Mouse (Mus musculus) lung, embryonic 15.5 days (tissue): ENCODE results near the gene Wdr24. TPM values are rescaled to one million over a fixed set of nuclear protein-coding genes. Genes with fewer than 3 reads are reported as not detected.

Experiments used
- ATAC-seq: fragments of 200-750 bp; cut with Nextera tagmentation; 2 replicates; pipeline ENCODE4 v1.8.0; 2017; ENCODE audit warnings: moderate number of reproducible peaks, borderline replicate concordance; ENCODE audit not compliant: low FRiP score, low TSS enrichment; ENCODE audit errors: extremely low read depth
- H3K27ac ChIP-seq: fragments of 300-500 bp; sonication (generic); 2 replicates; pipeline ENCODE4 v1.5.1; 2015; ENCODE audit warnings: moderate library complexity, mild to moderate bottlenecking, inconsistent platforms
- H3K27me3 ChIP-seq: fragments of 300-500 bp; sonication (generic); 2 replicates; pipeline ENCODE4 v1.6.1; 2015; ENCODE audit warnings: inconsistent platforms
- H3K36me3 ChIP-seq: fragments of 300-500 bp; sonication (generic); 2 replicates; pipeline ENCODE4 v1.6.1; 2015; ENCODE audit warnings: inconsistent platforms
- H3K4me1 ChIP-seq: fragments of 300-500 bp; sonication (generic); 2 replicates; pipeline ENCODE4 v1.6.1; 2015; ENCODE audit warnings: inconsistent platforms
- H3K4me2 ChIP-seq: fragments of 300-500 bp; sonication (generic); 2 replicates; pipeline ENCODE4 v1.6.1; 2015; ENCODE audit warnings: inconsistent platforms, mild to moderate bottlenecking, moderate library complexity
- H3K4me3 ChIP-seq: fragments of 300-500 bp; sonication (generic); 2 replicates; pipeline ENCODE4 v1.5.1; 2015; ENCODE audit warnings: mild to moderate bottlenecking, inconsistent platforms
- H3K9ac ChIP-seq: fragments of 300-500 bp; sonication (generic); 2 replicates; pipeline ENCODE4 v1.6.1; 2015; ENCODE audit warnings: inconsistent platforms
- H3K9me3 ChIP-seq: fragments of 300-500 bp; sonication (generic); 2 replicates; pipeline ENCODE4 v1.6.1; 2016; ENCODE audit warnings: inconsistent platforms
- WGBS: fragments of 180-500 bp; shearing (Covaris S2); methylation state at CpG from one replicate; pipeline ENCODE4 v1.1.7; 2015; 5-methylcytosine and 5-hydroxymethylcytosine counted together
- polyA plus RNA-seq: library from polyadenylated mRNA; unstranded; fragments of >200 nt; fragmentation: Nextera tagmentation; extraction: Ambion mirVana; gene quantifications from 2 replicates; pipeline ENCODE4 v1.2.1, GENCODE M21; 2015

The Wdr24 gene
- polyA plus RNA-seq, 1 experiment from 2014 or later = 26.5 TPM

DNA sequence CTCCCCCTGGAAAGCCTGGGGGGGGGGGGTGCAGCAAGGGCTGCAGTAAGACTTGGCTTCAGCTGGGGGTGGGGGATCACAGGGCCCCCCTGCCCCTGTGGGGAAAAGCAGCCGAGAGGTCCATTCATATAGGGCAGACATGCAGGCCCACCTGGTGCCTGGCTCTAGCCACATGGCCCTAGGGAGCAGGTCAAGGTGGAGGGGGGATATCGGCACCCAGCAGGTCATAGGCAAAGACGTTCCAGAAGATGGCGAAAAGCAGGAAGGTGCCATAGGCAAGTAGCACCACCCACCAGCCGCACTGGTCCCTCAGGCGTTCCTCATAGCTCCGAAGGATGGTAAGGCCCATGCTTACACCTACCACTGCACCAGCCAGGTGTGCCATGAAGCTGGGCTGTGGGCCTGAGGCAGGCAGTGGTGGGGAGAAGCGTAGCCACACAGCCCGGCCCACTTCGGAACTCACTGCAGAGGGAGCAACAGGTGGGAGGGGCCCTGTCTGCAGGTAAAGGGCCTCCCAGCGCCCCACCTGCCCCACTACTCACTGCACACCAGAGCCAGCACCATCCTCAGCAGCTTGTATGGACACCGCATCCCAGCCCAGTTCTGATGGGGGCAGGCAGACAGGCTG lies 11.3 kb downstream of the Wdr24 start:
- H3K9me3 ChIP-seq = no peaks in the 10 kb centered on the region
- WGBS = 81% methylated on average over 12 of the region's 12 CpGs
- H3K9ac ChIP-seq = peak overlapping the region; percentile 73
- H3K4me3 ChIP-seq = peak overlapping the region; percentile 82
- no peak for ATAC-seq
- 0 out of 2 replicates have a peak overlapping the region, but pooled peaks have one; percentile 98 for H3K27ac ChIP-seq
- H3K27me3 ChIP-seq = no peaks in the 10 kb centered on the region
- H3K4me1 ChIP-seq = peaks cover 63% of the 10 kb centered on the region
- H3K4me2 ChIP-seq = peak overlapping the region; percentile 88
- H3K36me3 ChIP-seq = peaks cover 31% of the 10 kb centered on the region

DNA sequence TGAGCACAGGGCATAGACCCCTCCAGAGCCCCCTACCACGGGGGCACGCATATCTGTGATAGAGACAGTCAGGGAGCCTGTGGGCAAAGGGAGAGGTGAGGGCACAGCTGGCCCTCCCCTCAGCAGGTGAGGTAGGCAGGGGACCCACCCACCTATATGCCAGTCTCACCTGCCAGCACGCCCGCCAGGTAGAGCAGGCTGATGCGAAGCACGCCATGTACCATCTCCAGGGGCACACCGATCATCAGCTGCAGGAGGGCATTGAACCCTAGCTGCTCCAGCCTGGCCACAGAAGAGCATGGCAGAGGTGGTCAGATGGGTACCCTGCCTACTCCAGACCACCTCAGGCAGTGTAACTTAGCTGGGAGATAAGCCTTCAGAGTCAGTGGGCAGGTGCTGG lies 11.9 kb downstream of the Wdr24 start:
- Histone ChIP-seq H3K4me2 (peak overlapping the region; percentile 88; the same call in 1 of the 2 replicates), H3K9ac (no peak overlapping the region), H3K4me3 (peak overlapping the region; percentile 82; the same call in 1 of the 2 replicates)

DNA sequence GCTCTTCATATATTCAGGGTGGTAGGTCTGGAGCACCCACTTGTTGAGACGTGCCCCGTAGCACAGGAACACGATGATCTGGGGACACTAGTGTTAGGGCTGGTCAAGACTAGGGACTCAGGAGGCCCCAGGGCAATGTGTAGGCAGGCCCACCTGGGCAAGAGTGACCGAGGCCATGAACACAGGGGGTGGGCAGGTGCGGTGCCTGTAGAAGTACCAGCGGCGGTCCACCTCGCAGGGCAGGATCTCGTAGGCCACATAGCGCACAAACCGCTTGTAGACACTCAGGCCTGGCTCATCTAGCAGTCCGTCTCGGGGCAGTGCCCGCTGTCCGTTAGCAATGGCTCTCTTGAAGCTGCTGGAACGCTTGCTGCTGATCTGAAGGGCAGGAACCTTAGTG lies 12.4 kb downstream of the Wdr24 start:
- H3K4me2 ChIP-seq = no peak overlapping the region; the same call in 1 of the 2 replicates
- 89% methylated on average over 16 of the region's 16 CpGs for WGBS
- no peak for ATAC-seq
- peaks cover 32% of the 10 kb centered on the region for H3K36me3 ChIP-seq
- no peak overlapping the region for H3K4me3 ChIP-seq
- H3K27me3 ChIP-seq = no peaks in the 10 kb centered on the region
- no peak overlapping the region for H3K9ac ChIP-seq
- no peak overlapping the region for H3K27ac ChIP-seq
- peaks cover 52% of the 10 kb centered on the region for H3K4me1 ChIP-seq
- H3K9me3 ChIP-seq = no peaks in the 10 kb centered on the region

More for the DNA sequence above, 11.9 kb downstream of the Wdr24 start:
- WGBS = 98% methylated on average over 7 of the region's 7 CpGs
- Histone ChIP-seq H3K9me3 (no peaks in the 10 kb centered on the region), H3K4me1 (peaks cover 57% of the 10 kb centered on the region), H3K27me3 (no peaks in the 10 kb centered on the region), H3K27ac (no peak overlapping the region), H3K36me3 (peaks cover 32% of the 10 kb centered on the region)
- ATAC-seq = no peak

DNA sequence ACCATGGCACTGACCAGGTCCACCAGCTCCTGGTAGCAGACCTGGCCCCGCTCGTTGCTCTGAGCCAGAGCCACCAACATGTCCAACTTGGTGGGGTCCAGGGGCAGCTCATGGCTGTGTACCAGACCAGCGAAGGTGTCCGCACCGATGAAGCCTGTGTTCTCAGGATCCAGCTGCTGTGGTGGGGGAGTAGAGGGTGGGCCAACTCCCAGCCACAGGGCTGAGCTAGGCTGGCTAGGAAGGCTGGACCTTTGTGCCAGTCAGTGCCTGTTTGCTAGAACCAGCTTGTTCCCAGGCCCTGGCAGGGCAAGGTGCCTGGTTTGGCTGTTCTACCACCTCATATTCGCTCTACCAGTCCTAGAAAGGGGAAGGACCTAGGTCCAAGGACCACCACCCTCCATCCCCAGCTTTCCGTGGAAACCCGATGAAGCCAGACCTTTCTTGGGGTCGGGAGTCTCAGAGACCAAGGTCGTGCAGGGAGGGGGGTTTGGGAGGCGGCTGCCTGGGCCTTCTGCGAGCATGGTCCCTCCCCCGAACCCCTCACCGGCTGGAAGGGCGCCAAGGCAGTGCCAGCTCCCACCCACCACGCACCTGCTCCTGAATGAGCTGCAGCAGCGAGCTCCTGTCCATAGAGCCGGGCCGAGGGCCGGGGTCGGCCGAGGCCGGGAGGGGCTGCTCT lies 13.1 kb downstream of the Wdr24 start:
- Histone ChIP-seq H3K4me3 (peak overlapping the region; percentile 31), H3K27me3 (no peaks in the 10 kb centered on the region), H3K4me2 (peak overlapping the region; percentile 76), H3K4me1 (peaks cover 45% of the 10 kb centered on the region), H3K27ac (0 out of 2 replicates have a peak overlapping the region, but pooled peaks have one; percentile 21), H3K9me3 (no peaks in the 10 kb centered on the region), H3K9ac (peak overlapping the region; percentile 49), H3K36me3 (peaks cover 32% of the 10 kb centered on the region)
- WGBS = 25% methylated on average over 19 of the region's 23 CpGs
- no peak for ATAC-seq

DNA sequence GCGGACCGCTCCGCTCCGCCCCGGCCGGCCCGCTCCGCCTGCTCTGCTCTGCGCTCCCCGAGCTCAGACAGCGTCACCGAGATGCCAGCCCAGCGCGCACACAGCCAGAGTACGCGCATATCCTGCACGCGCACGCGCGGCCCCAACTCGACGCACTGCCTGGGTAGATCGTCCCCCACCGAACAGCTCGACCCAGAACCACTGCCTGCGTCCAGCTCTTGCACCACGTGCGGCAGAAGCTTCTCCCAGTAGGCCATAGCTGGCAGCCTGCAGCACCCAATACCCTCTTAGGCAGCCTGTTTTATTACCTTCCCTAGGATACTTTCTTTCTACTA lies 13.6 kb downstream of the Wdr24 start, which contains the start of gene Rhbdl1:
TSS of gene Rhbdl1 (minus strand) at position 220 of the 335 bp plus-strand sequence.
- Histone ChIP-seq H3K4me1 (peaks cover 40% of the 10 kb centered on the region), H3K9ac (peak within 1 kb of the TSS; percentile 49)
- ATAC-seq = no peak

DNA sequence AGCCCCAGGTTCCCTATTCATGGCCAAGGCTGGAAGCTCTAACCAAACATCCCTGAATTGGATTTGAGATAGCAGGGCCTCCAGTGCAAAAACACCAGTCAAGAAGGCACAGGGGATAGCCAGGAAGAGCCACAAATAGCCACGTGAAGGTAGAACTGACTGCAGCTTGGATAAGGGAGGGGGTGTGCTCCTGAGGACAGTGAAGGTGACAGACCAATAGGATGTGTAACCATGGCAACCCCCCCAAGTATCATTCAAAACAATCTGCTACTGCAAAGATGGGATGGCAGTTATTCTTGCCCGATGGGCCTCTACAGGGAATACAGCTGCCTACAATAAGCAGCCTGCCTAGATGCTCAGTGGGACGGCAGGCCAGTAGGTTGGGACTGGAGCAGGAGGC lies 14.1 kb downstream of the Wdr24 start:
- Histone ChIP-seq H3K27ac (no peak overlapping the region), H3K9ac (no peak overlapping the region), H3K36me3 (peaks cover 39% of the 10 kb centered on the region), H3K4me1 (peaks cover 39% of the 10 kb centered on the region), H3K9me3 (no peaks in the 10 kb centered on the region), H3K4me2 (peak overlapping the region; percentile 76), H3K27me3 (no peaks in the 10 kb centered on the region), H3K4me3 (peak overlapping the region; percentile 31; the same call in 1 of the 2 replicates)
- no peak for ATAC-seq
- 41% methylated on average over 3 of the region's 3 CpGs for WGBS

More for the DNA sequence above, 13.6 kb downstream of the Wdr24 start, which contains the start of gene Rhbdl1:
- Histone ChIP-seq H3K9me3 (no peaks in the 10 kb centered on the region), H3K36me3 (peaks cover 34% of the 10 kb centered on the region), H3K27me3 (no peaks in the 10 kb centered on the region), H3K4me3 (peak within 1 kb of the TSS; percentile 31), H3K4me2 (peak within 1 kb of the TSS; percentile 76), H3K27ac (0 out of 2 replicates have a peak within 1 kb of the TSS, but pooled peaks have one; percentile 21)
- WGBS = under 1% methylated on average over 29 of the region's 29 CpGs

DNA sequence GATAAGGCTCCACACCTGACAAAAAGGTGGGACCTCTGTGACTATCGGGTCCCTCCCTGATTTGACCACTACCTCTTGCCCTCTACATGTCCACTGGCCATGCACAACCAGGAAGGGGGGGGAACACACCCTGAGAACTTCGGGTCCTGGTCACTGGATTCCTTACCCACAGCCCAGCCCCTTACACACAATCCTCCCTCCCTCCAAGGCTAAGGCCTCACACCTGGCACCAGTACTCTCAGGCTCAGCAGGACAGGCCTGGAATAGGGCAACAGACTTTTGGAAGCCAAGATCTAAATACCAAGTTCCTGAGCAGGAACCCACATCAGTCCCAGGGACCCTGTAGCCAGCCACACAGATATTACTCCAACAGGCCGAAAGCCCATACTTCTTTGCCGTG lies 15.5 kb downstream of the Wdr24 start:
- Histone ChIP-seq H3K36me3 (peaks cover 40% of the 10 kb centered on the region), H3K4me3 (no peak overlapping the region), H3K4me2 (no peak overlapping the region), H3K27me3 (no peaks in the 10 kb centered on the region), H3K4me1 (peaks cover 46% of the 10 kb centered on the region), H3K9ac (no peak overlapping the region), H3K9me3 (no peaks in the 10 kb centered on the region), H3K27ac (no peak overlapping the region)
- no peak for ATAC-seq
- WGBS = 77% methylated on average over 4 of the region's 4 CpGs

DNA sequence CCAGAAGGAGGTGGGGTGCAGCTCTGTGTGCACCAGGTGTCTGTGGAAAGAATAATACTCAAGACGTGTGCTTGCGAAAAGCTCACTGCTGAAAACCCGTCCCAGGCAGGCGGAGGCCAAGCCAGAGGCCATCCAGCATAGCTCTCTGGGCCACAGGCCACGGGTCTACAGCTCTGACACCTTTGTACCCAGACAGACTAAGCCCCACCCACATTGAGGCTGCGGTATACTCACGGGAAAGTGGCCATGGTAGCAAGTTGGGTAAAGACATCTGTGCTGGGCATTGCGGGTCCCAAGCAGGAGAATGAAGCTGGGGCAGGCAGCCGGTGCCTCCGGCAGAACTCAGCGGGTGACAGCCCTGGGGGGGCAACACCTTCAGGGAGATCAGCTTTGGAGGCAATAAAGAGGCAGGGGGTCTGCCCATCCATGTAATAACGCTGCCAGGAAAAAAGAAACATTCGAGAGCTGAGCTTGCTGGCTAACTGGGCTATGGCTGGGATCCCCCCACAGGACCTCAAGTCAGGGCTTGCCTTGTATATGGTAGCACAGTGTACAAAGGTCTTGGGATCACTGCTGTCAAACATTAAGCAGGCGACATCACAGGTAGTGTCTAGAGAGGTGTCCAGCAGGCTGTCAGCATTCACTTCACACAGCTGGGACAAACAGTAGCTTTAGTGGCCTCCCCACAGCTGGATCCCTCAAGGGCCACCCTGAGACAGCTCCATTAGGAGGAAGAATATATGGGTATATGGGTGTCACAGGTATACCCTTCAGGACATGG lies 16.2 kb downstream of the Wdr24 start:
- 81% methylated on average over 14 of the region's 14 CpGs for WGBS
- peaks cover 40% of the 10 kb centered on the region for H3K4me1 ChIP-seq

DNA sequence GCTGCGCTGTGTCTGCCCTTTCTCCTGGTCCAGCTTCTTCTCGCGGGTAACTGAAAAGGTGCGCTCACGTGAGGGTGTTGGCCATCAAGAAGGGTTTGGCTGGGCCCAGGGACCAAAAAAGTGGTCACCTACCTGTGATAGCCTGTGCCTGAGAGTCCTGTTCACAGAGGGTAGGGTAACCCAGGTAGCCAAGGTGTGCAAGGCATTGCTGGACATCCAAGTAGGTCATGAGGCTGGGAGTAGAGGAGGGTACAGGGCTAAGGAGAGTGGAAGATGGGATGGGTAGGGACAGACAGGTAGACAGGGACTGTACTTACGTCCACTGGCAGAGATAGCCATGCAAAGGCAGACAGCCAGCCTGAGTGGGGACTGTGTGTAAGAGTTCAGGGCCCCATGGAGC lies 17.1 kb downstream of the Wdr24 start:
- Histone ChIP-seq H3K9me3 (no peaks in the 10 kb centered on the region), H3K4me3 (no peak overlapping the region), H3K36me3 (peaks cover 40% of the 10 kb centered on the region), H3K4me1 (peaks cover 34% of the 10 kb centered on the region), H3K9ac (no peak overlapping the region), H3K27me3 (no peaks in the 10 kb centered on the region), H3K27ac (no peak overlapping the region), H3K4me2 (no peak overlapping the region)
- no peak for ATAC-seq
- 96% methylated on average over 6 of the region's 6 CpGs for WGBS

More for the DNA sequence above, 16.2 kb downstream of the Wdr24 start:
- Histone ChIP-seq H3K4me3 (no peak overlapping the region), H3K4me2 (no peak overlapping the region), H3K36me3 (peaks cover 40% of the 10 kb centered on the region), H3K9me3 (no peaks in the 10 kb centered on the region), H3K27ac (no peak overlapping the region), H3K9ac (no peak overlapping the region), H3K27me3 (no peaks in the 10 kb centered on the region)
- ATAC-seq = no peak

DNA sequence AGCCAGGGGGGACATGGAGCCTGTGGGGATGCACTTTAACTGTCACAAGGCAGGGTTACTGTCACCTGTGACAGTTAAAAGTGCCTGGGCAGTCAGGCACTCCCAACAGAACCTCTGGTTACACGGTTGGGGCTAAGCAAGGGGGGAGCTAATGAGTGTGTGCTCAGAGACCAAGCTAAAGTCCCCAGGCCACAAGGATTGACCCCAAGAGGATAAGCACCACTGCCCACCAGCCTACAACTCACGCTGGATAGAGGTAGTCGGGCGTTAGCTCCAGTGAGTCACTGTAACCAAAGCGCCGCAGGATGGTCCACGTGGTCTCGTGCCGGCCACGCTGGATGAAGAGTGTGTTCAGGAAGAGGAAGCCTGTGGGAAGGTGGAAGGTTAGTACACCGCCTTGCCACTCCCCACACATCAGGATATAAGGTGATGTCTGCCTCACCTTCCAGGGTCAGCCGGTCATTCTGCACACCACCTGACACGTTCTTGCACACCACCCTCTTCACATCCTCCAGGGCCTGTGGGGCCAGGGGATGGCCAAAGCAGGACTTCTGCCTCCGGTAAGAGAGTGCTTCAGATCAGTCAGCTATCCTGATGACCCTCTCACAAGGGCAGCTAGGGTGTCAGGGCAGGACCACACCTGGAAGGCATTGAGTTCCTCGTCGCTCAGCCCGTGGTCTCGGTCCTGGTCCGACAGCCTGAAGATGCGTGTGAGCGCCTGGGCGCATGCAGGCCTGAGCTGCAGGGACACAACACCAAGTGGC lies 17.9 kb downstream of the Wdr24 start, which contains the start of gene Gm20683:
TSS of gene Gm20683 (minus strand) at position 647 of the 764 bp plus-strand sequence.
- peaks cover 27% of the 10 kb centered on the region for H3K4me1 ChIP-seq
- WGBS = 90% methylated on average over 22 of the region's 22 CpGs
- H3K36me3 ChIP-seq = peaks cover 40% of the 10 kb centered on the region

DNA sequence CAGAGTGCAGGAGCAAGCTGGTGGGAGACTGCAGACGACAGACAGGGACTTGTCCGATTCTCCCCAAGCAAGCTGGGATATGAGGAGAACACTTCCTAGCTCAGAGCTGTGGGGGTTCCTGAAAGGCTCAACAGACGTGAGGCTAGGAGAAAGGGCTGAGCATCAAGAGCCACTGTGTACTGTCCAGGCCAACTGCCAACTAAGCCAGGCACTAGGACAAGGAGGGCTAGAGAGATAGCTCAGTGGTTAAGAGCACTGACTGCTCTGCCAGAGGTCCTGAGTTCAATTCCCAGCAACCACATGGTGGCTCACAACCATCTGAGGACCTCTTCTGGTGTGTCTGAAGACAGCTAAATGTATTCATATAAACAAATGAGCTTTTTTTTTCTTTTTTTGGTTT lies 19.1 kb downstream of the Wdr24 start:
- Histone ChIP-seq H3K4me2 (no peak overlapping the region), H3K9me3 (no peaks in the 10 kb centered on the region), H3K9ac (no peak overlapping the region), H3K4me3 (no peak overlapping the region), H3K4me1 (peaks cover 15% of the 10 kb centered on the region), H3K27me3 (no peaks in the 10 kb centered on the region), H3K27ac (no peak overlapping the region), H3K36me3 (peaks cover 48% of the 10 kb centered on the region)
- WGBS = 75% methylated on average over 3 of the region's 3 CpGs
- ATAC-seq = no peak

More for the DNA sequence above, 17.9 kb downstream of the Wdr24 start, which contains the start of gene Gm20683:
- Histone ChIP-seq H3K27ac (no peak within 1 kb of the TSS), H3K9ac (no peak within 1 kb of the TSS), H3K4me3 (no peak within 1 kb of the TSS), H3K9me3 (no peaks in the 10 kb centered on the region), H3K27me3 (no peaks in the 10 kb centered on the region), H3K4me2 (no peak within 1 kb of the TSS)
- ATAC-seq = no peak
